Mouse (Mus musculus): Measurements from ENCODE around the gene Slc48a1. TPM values are rescaled to one million over a fixed set of nuclear protein-coding genes. Genes with fewer than 3 reads are reported as not detected.

Gene Slc48a1
- polyA plus RNA-seq, 1 experiment from 2014 or later = 69.5 TPM

- peak overlapping the region; percentile 40 for H3K4me2 ChIP-seq (replicated peaks; ENCODE audit: low read depth, low read length)
- H3K36me3 ChIP-seq (ENCODE audit: insufficient read depth, low read length) = no peaks in the 10 kb centered on the region
- no peak overlapping the region for H3K4me3 ChIP-seq (ENCODE audit: low read depth, low read length)
- ATAC-seq (peak; percentile 29), DNase-seq (ENCODE audit: low spot score) (peak; percentile 90)
- H3K9me3 ChIP-seq (ENCODE audit: low read length) = no peaks in the 10 kb centered on the region
- 5% methylated on average over 9 of the region's 9 CpGs for WGBS
- no peak overlapping the region for H3K9ac ChIP-seq (replicated peaks; ENCODE audit: low read depth)
- no peak overlapping the region for H3K27ac ChIP-seq (ENCODE audit: low read length)
- no peaks in the 10 kb centered on the region for H3K27me3 ChIP-seq (replicated peaks; ENCODE audit: insufficient read depth, low read length)
- TF ChIP-seq CTCF (IDR thresholded peaks at IDR 0.05) = peak; percentile 87
- TF ChIP-seq EP300 (IDR thresholded peaks at IDR 0.05) = no peak
- H3K4me1 ChIP-seq (ENCODE audit: insufficient read depth, low read depth, low read length) = peaks cover 33% of the 10 kb centered on the region; the same call in 1 of the 2 replicates
Measured at GRCm38 (mm10) chr15:97782749-97783105, 4.4 kb downstream of the Slc48a1 start.

DNA sequence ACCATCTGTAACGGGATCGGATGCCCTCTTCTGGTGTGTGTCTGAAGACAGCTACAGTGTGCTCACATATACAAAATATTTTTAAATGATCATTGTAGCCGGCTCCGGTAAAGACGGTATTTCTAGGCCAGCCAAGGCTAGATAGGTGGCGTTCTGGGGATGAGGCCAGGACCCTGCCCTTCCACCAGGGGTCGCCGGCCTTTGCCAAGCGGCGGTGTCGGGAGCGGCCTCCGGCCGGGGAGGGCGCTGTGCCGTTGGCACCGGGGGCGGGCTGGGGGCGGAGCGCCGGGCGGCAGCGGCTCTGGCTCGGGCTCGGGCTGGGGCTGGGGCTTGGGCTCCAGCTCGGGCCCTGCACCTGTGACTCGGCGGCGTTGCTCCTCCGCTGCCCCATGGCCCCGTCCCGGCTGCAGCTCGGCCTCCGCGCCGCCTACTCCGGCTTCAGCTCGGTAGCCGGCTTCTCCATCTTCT, 5.8 kb downstream of the Slc48a1 start:
- Histone ChIP-seq H3K4me2 (replicated peaks; ENCODE audit: low read depth, low read length) (peak overlapping the region; percentile 94), H3K9ac (replicated peaks; ENCODE audit: low read depth) (peak overlapping the region; percentile 78)

GRCm38 (mm10) chr15:97784561-97785161, 6.3 kb downstream of the Slc48a1 start:
- H3K36me3 ChIP-seq (ENCODE audit: insufficient read depth, low read length) = no peaks in the 10 kb centered on the region
- TF ChIP-seq EP300 (IDR thresholded peaks at IDR 0.05) (no peak), CTCF (IDR thresholded peaks at IDR 0.05) (no peak)
- peak overlapping the region; percentile 78 for H3K9ac ChIP-seq (replicated peaks; ENCODE audit: low read depth)
- H3K4me2 ChIP-seq (replicated peaks; ENCODE audit: low read depth, low read length) = peak overlapping the region; percentile 94
- ATAC-seq (peak; percentile 61), DNase-seq (ENCODE audit: low spot score) (peak; percentile 38)
- peaks cover 30% of the 10 kb centered on the region; the same call in 1 of the 2 replicates for H3K4me1 ChIP-seq (ENCODE audit: insufficient read depth, low read depth, low read length)
- no peaks in the 10 kb centered on the region for H3K9me3 ChIP-seq (ENCODE audit: low read length)
- WGBS = 5% methylated on average over 42 of the region's 45 CpGs
- H3K27ac ChIP-seq (ENCODE audit: low read length) = peak overlapping the region; percentile 85
- no peaks in the 10 kb centered on the region for H3K27me3 ChIP-seq (replicated peaks; ENCODE audit: insufficient read depth, low read length)
- H3K4me3 ChIP-seq (ENCODE audit: low read depth, low read length) = peak overlapping the region; percentile 77

More for the DNA sequence above, 5.8 kb downstream of the Slc48a1 start:
- Histone ChIP-seq H3K4me1 (ENCODE audit: insufficient read depth, low read depth, low read length) (peaks cover 31% of the 10 kb centered on the region; the same call in 1 of the 2 replicates), H3K4me3 (ENCODE audit: low read depth, low read length) (peak overlapping the region; percentile 77), H3K27me3 (replicated peaks; ENCODE audit: insufficient read depth, low read length) (no peaks in the 10 kb centered on the region), H3K9me3 (ENCODE audit: low read length) (no peaks in the 10 kb centered on the region), H3K27ac (ENCODE audit: low read length) (peak overlapping the region; percentile 85), H3K36me3 (ENCODE audit: insufficient read depth, low read length) (no peaks in the 10 kb centered on the region)
- peak; percentile 94 for DNase-seq (ENCODE audit: low spot score)
- 2% methylated on average over 31 of the region's 39 CpGs for WGBS
- no peak for TF ChIP-seq EP300 (IDR thresholded peaks at IDR 0.05)
- peak; percentile 93 for TF ChIP-seq CTCF (IDR thresholded peaks at IDR 0.05)
- ATAC-seq = peak; percentile 86

- Histone ChIP-seq H3K9ac (replicated peaks; ENCODE audit: low read depth) (no peak overlapping the region), H3K27ac (ENCODE audit: low read length) (no peak overlapping the region), H3K9me3 (ENCODE audit: low read length) (no peaks in the 10 kb centered on the region), H3K4me2 (replicated peaks; ENCODE audit: low read depth, low read length) (no peak overlapping the region), H3K4me3 (ENCODE audit: low read depth, low read length) (no peak overlapping the region), H3K36me3 (ENCODE audit: insufficient read depth, low read length) (no peaks in the 10 kb centered on the region), H3K27me3 (replicated peaks; ENCODE audit: insufficient read depth, low read length) (no peaks in the 10 kb centered on the region), H3K4me1 (ENCODE audit: insufficient read depth, low read depth, low read length) (peaks cover 22% of the 10 kb centered on the region)
- WGBS = 78% methylated on average over 9 of the region's 9 CpGs
- DNase-seq (ENCODE audit: low spot score) (peak; percentile 39), ATAC-seq (no peak)
- TF ChIP-seq CTCF (IDR thresholded peaks at IDR 0.05) (peak; percentile 28; the same call in 1 of the 2 replicates), EP300 (IDR thresholded peaks at IDR 0.05) (no peak)
Measured at GRCm38 (mm10) chr15:97785731-97786411, 7.6 kb downstream of the Slc48a1 start.

DNA sequence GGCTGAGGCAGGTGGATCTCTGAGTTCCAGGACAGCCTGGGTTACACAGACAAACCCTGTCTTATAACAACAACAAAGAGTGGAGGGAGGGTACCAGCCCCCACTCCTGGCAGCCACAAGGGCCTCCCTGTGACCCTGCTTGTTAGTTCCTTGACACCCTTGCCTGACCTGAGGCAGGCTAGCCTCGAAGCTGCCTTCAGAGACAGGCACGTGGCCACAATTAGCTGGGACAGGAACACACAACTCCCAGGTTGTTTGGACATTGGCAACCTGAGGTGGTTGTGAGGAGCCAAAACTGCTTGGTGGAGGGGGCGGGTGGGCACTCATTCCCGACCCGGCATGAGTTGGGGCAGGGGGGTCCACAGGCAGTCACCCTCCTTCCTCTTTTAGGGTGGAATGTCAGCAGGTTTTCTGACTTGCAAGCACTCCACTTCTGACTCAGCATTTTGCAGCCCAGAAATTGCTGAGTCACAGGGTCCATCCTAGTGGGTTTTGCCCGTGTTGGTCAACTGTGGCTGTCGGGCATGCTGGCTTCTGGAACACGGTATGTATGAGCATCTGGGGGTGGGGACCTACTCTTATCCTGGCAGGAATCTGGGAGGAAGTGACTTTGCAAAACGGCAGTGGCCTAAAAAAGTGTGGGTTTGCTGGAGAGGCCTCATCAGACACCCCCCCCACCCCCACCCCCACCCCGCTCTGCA, 8.2 kb downstream of the Slc48a1 start:
- no peak overlapping the region for H3K27ac ChIP-seq (ENCODE audit: low read length)
- no peaks in the 10 kb centered on the region for H3K27me3 ChIP-seq (replicated peaks; ENCODE audit: insufficient read depth, low read length)
- no peaks in the 10 kb centered on the region for H3K9me3 ChIP-seq (ENCODE audit: low read length)
- DNase-seq (ENCODE audit: low spot score) (peak; percentile 58), ATAC-seq (no peak)
- 49% methylated on average over 9 of the region's 10 CpGs for WGBS
- TF ChIP-seq EP300 (IDR thresholded peaks at IDR 0.05) (no peak), CTCF (IDR thresholded peaks at IDR 0.05) (no peak)
- H3K4me2 ChIP-seq (replicated peaks; ENCODE audit: low read depth, low read length) = no peak overlapping the region
- H3K36me3 ChIP-seq (ENCODE audit: insufficient read depth, low read length) = no peaks in the 10 kb centered on the region
- no peak overlapping the region for H3K4me3 ChIP-seq (ENCODE audit: low read depth, low read length)
- H3K4me1 ChIP-seq (ENCODE audit: insufficient read depth, low read depth, low read length) = peaks cover 20% of the 10 kb centered on the region
- H3K9ac ChIP-seq (replicated peaks; ENCODE audit: low read depth) = no peak overlapping the region
